Mouse (Mus musculus) embryonic facial prominence, embryonic 13.5 days (tissue): Measurements from ENCODE around the gene Glis3. TPM values are rescaled to one million over a fixed set of nuclear protein-coding genes. Genes with fewer than 3 reads are reported as not detected.

Experiments
- ATAC-seq: fragments of 200-750 bp; cut with Nextera tagmentation; 2 replicates; pipeline ENCODE4 v1.8.0; 2017; ENCODE audit warnings: low read depth; ENCODE audit not compliant: insufficient number of reproducible peaks, insufficient read depth, low FRiP score, low TSS enrichment
- H3K27ac ChIP-seq: fragments of 300-500 bp; sonication (generic); 2 replicates; pipeline ENCODE4 v1.5.1; 2015; ENCODE audit warnings: moderate library complexity, mild to moderate bottlenecking, inconsistent platforms
- H3K27me3 ChIP-seq: fragments of 300-500 bp; sonication (generic); 2 replicates; pipeline ENCODE4 v1.6.1; 2015; ENCODE audit warnings: mild to moderate bottlenecking, inconsistent platforms
- H3K36me3 ChIP-seq: fragments of 300-500 bp; sonication (generic); 2 replicates; pipeline ENCODE4 v1.6.1; 2015; ENCODE audit warnings: mild to moderate bottlenecking, inconsistent platforms
- H3K4me1 ChIP-seq: fragments of 300-500 bp; sonication (generic); 2 replicates; pipeline ENCODE4 v1.6.1; 2015; ENCODE audit warnings: inconsistent platforms
- H3K4me2 ChIP-seq: fragments of 300-500 bp; sonication (generic); 2 replicates; pipeline ENCODE4 v1.6.1; 2015; ENCODE audit warnings: moderate library complexity, mild to moderate bottlenecking, inconsistent platforms
- H3K4me3 ChIP-seq: fragments of 300-500 bp; sonication (generic); 2 replicates; pipeline ENCODE4 v1.5.1; 2015; ENCODE audit warnings: mild to moderate bottlenecking, inconsistent platforms
- H3K9ac ChIP-seq: fragments of 300-500 bp; sonication (generic); 2 replicates; pipeline ENCODE4 v1.6.1; 2015; ENCODE audit warnings: mild to moderate bottlenecking, inconsistent platforms
- H3K9me3 ChIP-seq: fragments of 300-500 bp; sonication (generic); 2 replicates; pipeline ENCODE4 v1.6.1; 2016; ENCODE audit warnings: inconsistent platforms
- WGBS: fragments of 180-500 bp; shearing (Covaris S2); methylation state at CpG from one replicate; pipeline ENCODE4 v1.1.7; 2015; ENCODE audit warnings: mixed read lengths; 5-methylcytosine and 5-hydroxymethylcytosine counted together
- polyA plus RNA-seq: library from polyadenylated mRNA; unstranded; fragments of >200 nt; fragmentation: Nextera tagmentation; extraction: Ambion mirVana; gene quantifications from 2 replicates; pipeline ENCODE4 v1.2.1, GENCODE M21; 2015

Gene Glis3
- polyA plus RNA-seq, 1 experiment from 2014 or later, result 15.2 TPM

- H3K27me3 ChIP-seq, result no peaks in the 10 kb centered on the region
- WGBS, result 69% methylated on average over 9 of the region's 9 CpGs
- H3K9ac ChIP-seq, result no peak overlapping the region
- peaks cover 8% of the 10 kb centered on the region for H3K36me3 ChIP-seq
- H3K4me3 ChIP-seq, result no peak overlapping the region
- H3K27ac ChIP-seq, result no peak overlapping the region; the same call in 1 of the 2 replicates
- H3K4me2 ChIP-seq, result no peak overlapping the region
- no peak for ATAC-seq
- peaks cover 5% of the 10 kb centered on the region; the same call in 1 of the 2 replicates for H3K4me1 ChIP-seq
- H3K9me3 ChIP-seq, result no peaks in the 10 kb centered on the region
Observed at GRCm38 (mm10) chr19:28298669-28299068, 381.2 kb downstream of the Glis3 start.

GRCm38 (mm10) chr19:28291596-28291995 lies 388.3 kb downstream of the Glis3 start:
- Histone ChIP-seq H3K4me1 (no peaks in the 10 kb centered on the region), H3K27ac (no peak overlapping the region), H3K4me3 (no peak overlapping the region), H3K27me3 (no peaks in the 10 kb centered on the region), H3K4me2 (no peak overlapping the region), H3K9me3 (no peaks in the 10 kb centered on the region), H3K9ac (no peak overlapping the region), H3K36me3 (no peaks in the 10 kb centered on the region; the same call in 1 of the 2 replicates)
- no peak for ATAC-seq
- WGBS, result 83% methylated on average over 4 of the region's 4 CpGs

GRCm38 (mm10) chr19:28289457-28289856 lies 390.4 kb downstream of the Glis3 start:
- Histone ChIP-seq H3K27ac (no peak overlapping the region), H3K4me3 (no peak overlapping the region), H3K27me3 (no peaks in the 10 kb centered on the region), H3K9me3 (no peaks in the 10 kb centered on the region), H3K4me1 (0 out of 2 replicates have a peak, but pooled peaks cover under 1% of the 10 kb centered on the region), H3K9ac (no peak overlapping the region), H3K36me3 (no peaks in the 10 kb centered on the region), H3K4me2 (no peak overlapping the region)
- WGBS, result 76% methylated on average over 4 of the region's 4 CpGs
- no peak for ATAC-seq

GRCm38 (mm10) chr19:28287431-28287830 lies 392.4 kb downstream of the Glis3 start:
- no peak for ATAC-seq
- Histone ChIP-seq H3K4me3 (no peak overlapping the region), H3K27me3 (no peaks in the 10 kb centered on the region), H3K9ac (no peak overlapping the region), H3K4me1 (peaks cover 12% of the 10 kb centered on the region), H3K9me3 (no peaks in the 10 kb centered on the region), H3K27ac (no peak overlapping the region), H3K36me3 (no peaks in the 10 kb centered on the region), H3K4me2 (no peak overlapping the region)
- 56% methylated on average over 2 of the region's 2 CpGs for WGBS

GRCm38 (mm10) chr19:28284098-28284569 lies 395.7 kb downstream of the Glis3 start:
- no peak overlapping the region for H3K4me3 ChIP-seq
- ATAC-seq, result no peak
- H3K4me1 ChIP-seq, result peaks cover 12% of the 10 kb centered on the region
- no peaks in the 10 kb centered on the region for H3K9me3 ChIP-seq
- WGBS, result 59% methylated on average over 7 of the region's 7 CpGs
- H3K9ac ChIP-seq, result no peak overlapping the region
- no peaks in the 10 kb centered on the region for H3K27me3 ChIP-seq
- H3K36me3 ChIP-seq, result no peaks in the 10 kb centered on the region
- H3K27ac ChIP-seq, result peak overlapping the region; percentile 48; the same call in 1 of the 2 replicates
- H3K4me2 ChIP-seq, result no peak overlapping the region

- no peaks in the 10 kb centered on the region for H3K9me3 ChIP-seq
- H3K4me3 ChIP-seq, result no peak overlapping the region
- no peaks in the 10 kb centered on the region for H3K27me3 ChIP-seq
- 75% methylated on average over 7 of the region's 7 CpGs for WGBS
- H3K27ac ChIP-seq, result peak overlapping the region; percentile 58
- H3K4me1 ChIP-seq, result peaks cover 12% of the 10 kb centered on the region
- H3K36me3 ChIP-seq, result no peaks in the 10 kb centered on the region
- no peak overlapping the region for H3K9ac ChIP-seq
- H3K4me2 ChIP-seq, result no peak overlapping the region
- ATAC-seq, result no peak
Observed at GRCm38 (mm10) chr19:28283241-28284097, 396.4 kb downstream of the Glis3 start.

GRCm38 (mm10) chr19:28281405-28281804 lies 398.5 kb downstream of the Glis3 start:
- Histone ChIP-seq H3K36me3 (no peaks in the 10 kb centered on the region), H3K27me3 (no peaks in the 10 kb centered on the region), H3K9ac (no peak overlapping the region), H3K4me1 (peaks cover 12% of the 10 kb centered on the region), H3K4me3 (no peak overlapping the region), H3K27ac (no peak overlapping the region), H3K9me3 (no peaks in the 10 kb centered on the region), H3K4me2 (no peak overlapping the region)
- ATAC-seq, result no peak
- 61% methylated on average over 4 of the region's 4 CpGs for WGBS

- ATAC-seq, result no peak
- Histone ChIP-seq H3K36me3 (no peaks in the 10 kb centered on the region), H3K9me3 (no peaks in the 10 kb centered on the region), H3K27ac (no peak overlapping the region), H3K4me1 (no peaks in the 10 kb centered on the region), H3K9ac (no peak overlapping the region), H3K4me2 (no peak overlapping the region), H3K4me3 (no peak overlapping the region), H3K27me3 (no peaks in the 10 kb centered on the region)
- WGBS, result 99% methylated on average over 2 of the region's 2 CpGs
Observed at GRCm38 (mm10) chr19:28277104-28277503, 402.8 kb downstream of the Glis3 start.

GRCm38 (mm10) chr19:28274501-28274900 lies 405.4 kb downstream of the Glis3 start:
- ATAC-seq, result no peak
- H3K9me3 ChIP-seq, result no peaks in the 10 kb centered on the region
- no peaks in the 10 kb centered on the region for H3K36me3 ChIP-seq
- H3K4me2 ChIP-seq, result no peak overlapping the region
- H3K9ac ChIP-seq, result no peak overlapping the region
- no peak overlapping the region for H3K27ac ChIP-seq
- WGBS, result 73% methylated on average over 2 of the region's 2 CpGs
- H3K4me1 ChIP-seq, result no peaks in the 10 kb centered on the region
- H3K27me3 ChIP-seq, result no peaks in the 10 kb centered on the region
- H3K4me3 ChIP-seq, result no peak overlapping the region

GRCm38 (mm10) chr19:28273946-28274345 lies 405.9 kb downstream of the Glis3 start:
- Histone ChIP-seq H3K9ac (no peak overlapping the region), H3K27me3 (no peaks in the 10 kb centered on the region), H3K36me3 (no peaks in the 10 kb centered on the region), H3K9me3 (no peaks in the 10 kb centered on the region), H3K4me3 (no peak overlapping the region), H3K4me2 (no peak overlapping the region), H3K27ac (no peak overlapping the region), H3K4me1 (no peaks in the 10 kb centered on the region)
- 82% methylated on average over 4 of the region's 4 CpGs for WGBS
- ATAC-seq, result no peak

GRCm38 (mm10) chr19:28266850-28267249 lies 413.0 kb downstream of the Glis3 start:
- H3K36me3 ChIP-seq, result peaks cover 7% of the 10 kb centered on the region; the same call in 1 of the 2 replicates
- ATAC-seq, result no peak
- 82% methylated on average over 8 of the region's 8 CpGs for WGBS

GRCm38 (mm10) chr19:28265776-28266175 lies 414.1 kb downstream of the Glis3 start:
- H3K4me1 ChIP-seq, result no peaks in the 10 kb centered on the region
- 92% methylated on average over 2 of the region's 2 CpGs for WGBS
- H3K4me2 ChIP-seq, result no peak overlapping the region
- H3K27me3 ChIP-seq, result no peaks in the 10 kb centered on the region; the same call in 1 of the 2 replicates
- no peak overlapping the region for H3K9ac ChIP-seq
- H3K4me3 ChIP-seq, result no peak overlapping the region
- no peak overlapping the region for H3K27ac ChIP-seq
- H3K9me3 ChIP-seq, result no peaks in the 10 kb centered on the region
- ATAC-seq, result no peak
- H3K36me3 ChIP-seq, result peaks cover 11% of the 10 kb centered on the region; the same call in 1 of the 2 replicates

More at GRCm38 (mm10) chr19:28266850-28267249, 413.0 kb downstream of the Glis3 start:
- Histone ChIP-seq H3K4me1 (no peaks in the 10 kb centered on the region), H3K4me3 (no peak overlapping the region), H3K9me3 (no peaks in the 10 kb centered on the region), H3K27me3 (no peaks in the 10 kb centered on the region; the same call in 1 of the 2 replicates), H3K27ac (no peak overlapping the region), H3K4me2 (no peak overlapping the region), H3K9ac (no peak overlapping the region)
